Mouse (Mus musculus): Measurements from ENCODE around the gene Slc35f1. TPM values are rescaled to one million over a fixed set of nuclear protein-coding genes. Genes with fewer than 3 reads are reported as not detected.
A peak's percentile ranks its signal among the peaks of the same experiment; 100 is the strongest.

Slc35f1 gene
- total RNA-seq, 1 experiment from 2014 or later = not detected

DNA sequence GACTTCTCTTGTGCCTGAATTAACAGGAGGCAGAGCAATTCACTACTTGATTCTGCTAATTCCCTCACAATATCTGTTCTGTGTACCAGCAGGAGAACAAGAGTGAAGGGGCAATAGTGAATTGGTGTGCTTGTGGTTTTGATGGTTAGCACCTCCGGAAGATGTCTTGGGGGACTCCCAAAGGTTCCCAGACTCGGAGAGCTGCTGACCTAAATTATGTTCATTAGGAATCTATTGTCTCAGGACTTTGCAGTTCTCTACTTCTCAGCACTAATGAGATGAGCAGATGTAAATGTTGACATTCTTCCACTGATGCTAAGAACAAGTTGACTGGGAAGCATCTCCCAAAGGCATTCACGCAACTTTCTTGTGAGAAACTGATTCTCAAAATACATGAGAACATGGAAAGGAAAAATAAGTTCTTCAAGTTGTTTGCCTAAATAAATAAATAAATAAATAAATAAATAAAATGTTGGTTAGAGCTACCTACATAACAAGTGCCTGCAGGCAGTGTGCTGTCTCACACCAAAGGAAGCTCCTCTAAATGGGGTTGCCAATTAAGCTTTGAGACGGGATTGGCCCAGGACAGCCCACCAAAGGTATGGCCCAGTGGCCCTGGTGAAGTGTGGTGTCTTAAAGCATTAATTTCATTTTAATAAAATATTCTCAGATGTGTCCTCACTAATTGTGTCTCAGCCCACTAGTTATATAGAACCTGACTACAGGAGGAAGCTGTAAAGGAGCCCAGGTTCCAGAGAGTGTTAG, 67.3 kb downstream of the Slc35f1 start:
- ATAC-seq (replicated peaks in 1 of 2; ENCODE audit: insufficient read depth in 1 of 2, low FRiP score in 2 of 2, low TSS enrichment in 1 of 2, low read depth in 1 of 2, poor library complexity in 2 of 2, severe bottlenecking in 2 of 2) = no peak

DNA sequence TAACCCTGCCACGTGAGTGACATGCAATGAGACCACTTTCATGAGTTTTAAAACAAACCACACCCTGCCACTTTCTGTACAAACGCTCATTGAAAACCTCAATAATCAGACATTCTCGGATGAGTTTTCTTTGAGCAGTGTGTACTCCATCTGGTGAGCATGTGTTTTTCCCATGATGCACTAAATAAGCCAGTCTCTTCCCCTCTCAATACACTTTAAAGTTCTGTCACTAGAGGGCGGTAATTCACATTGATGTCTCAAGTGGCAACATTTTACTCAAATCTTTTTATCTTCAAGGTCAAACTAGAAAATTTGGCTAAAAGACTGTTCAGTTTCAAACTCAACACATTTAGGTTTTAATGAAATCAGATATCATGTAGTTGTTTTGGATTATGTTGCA, 68.3 kb downstream of the Slc35f1 start:
- peak; percentile 59 to 62; a peak in 2 of 4 replicates for ATAC-seq (replicated peaks in 1 of 2; ENCODE audit: insufficient read depth in 1 of 2, low FRiP score in 2 of 2, low TSS enrichment in 1 of 2, low read depth in 1 of 2, poor library complexity in 2 of 2, severe bottlenecking in 2 of 2)

- no peak for ATAC-seq (replicated peaks in 1 of 2; ENCODE audit: insufficient read depth in 1 of 2, low FRiP score in 2 of 2, low TSS enrichment in 1 of 2, low read depth in 1 of 2, poor library complexity in 2 of 2, severe bottlenecking in 2 of 2)
These were observed 70.2 kb downstream of the Slc35f1 start for GRCm38 (mm10) chr10:52760527-52760926.

- ATAC-seq (replicated peaks in 1 of 2; ENCODE audit: insufficient read depth in 1 of 2, low FRiP score in 2 of 2, low TSS enrichment in 1 of 2, low read depth in 1 of 2, poor library complexity in 2 of 2, severe bottlenecking in 2 of 2) = no peak
These were observed 89.7 kb downstream of the Slc35f1 start for GRCm38 (mm10) chr10:52779926-52780485.

GRCm38 (mm10) chr10:52787075-52787474, 96.7 kb downstream of the Slc35f1 start:
- no peak for ATAC-seq (replicated peaks in 1 of 2; ENCODE audit: insufficient read depth in 1 of 2, low FRiP score in 2 of 2, low TSS enrichment in 1 of 2, low read depth in 1 of 2, poor library complexity in 2 of 2, severe bottlenecking in 2 of 2)

GRCm38 (mm10) chr10:52791560-52791959, 101.2 kb downstream of the Slc35f1 start:
- ATAC-seq (replicated peaks in 1 of 2; ENCODE audit: insufficient read depth in 1 of 2, low FRiP score in 2 of 2, low TSS enrichment in 1 of 2, low read depth in 1 of 2, poor library complexity in 2 of 2, severe bottlenecking in 2 of 2) = no peak

DNA sequence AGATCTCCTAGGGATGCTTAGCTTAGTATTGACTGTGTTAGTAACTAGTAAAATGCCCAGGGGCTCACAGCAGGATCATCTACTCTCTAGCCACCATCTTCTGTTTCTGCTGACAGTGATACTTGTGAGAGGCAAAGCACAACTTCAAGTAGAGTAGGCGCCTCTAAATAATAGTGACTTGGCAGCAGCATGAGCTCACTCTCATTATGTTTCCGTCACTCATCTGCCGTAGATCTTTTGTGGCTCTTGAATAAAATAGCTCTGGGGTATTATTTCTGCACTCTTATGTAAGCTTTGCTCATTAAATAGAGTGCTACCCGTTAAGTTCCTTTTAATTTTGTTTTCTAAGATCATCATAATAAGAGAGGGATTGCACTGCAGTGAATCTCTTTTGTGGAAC, 107.1 kb downstream of the Slc35f1 start:
- no peak for ATAC-seq (replicated peaks in 1 of 2; ENCODE audit: insufficient read depth in 1 of 2, low FRiP score in 2 of 2, low TSS enrichment in 1 of 2, low read depth in 1 of 2, poor library complexity in 2 of 2, severe bottlenecking in 2 of 2)

GRCm38 (mm10) chr10:52807808-52808207, 117.5 kb downstream of the Slc35f1 start:
- ATAC-seq (replicated peaks in 1 of 2; ENCODE audit: insufficient read depth in 1 of 2, low FRiP score in 2 of 2, low TSS enrichment in 1 of 2, low read depth in 1 of 2, poor library complexity in 2 of 2, severe bottlenecking in 2 of 2) = no peak

GRCm38 (mm10) chr10:52812861-52813260, 122.5 kb downstream of the Slc35f1 start:
- no peak for ATAC-seq (replicated peaks in 1 of 2; ENCODE audit: insufficient read depth in 1 of 2, low FRiP score in 2 of 2, low TSS enrichment in 1 of 2, low read depth in 1 of 2, poor library complexity in 2 of 2, severe bottlenecking in 2 of 2)

DNA sequence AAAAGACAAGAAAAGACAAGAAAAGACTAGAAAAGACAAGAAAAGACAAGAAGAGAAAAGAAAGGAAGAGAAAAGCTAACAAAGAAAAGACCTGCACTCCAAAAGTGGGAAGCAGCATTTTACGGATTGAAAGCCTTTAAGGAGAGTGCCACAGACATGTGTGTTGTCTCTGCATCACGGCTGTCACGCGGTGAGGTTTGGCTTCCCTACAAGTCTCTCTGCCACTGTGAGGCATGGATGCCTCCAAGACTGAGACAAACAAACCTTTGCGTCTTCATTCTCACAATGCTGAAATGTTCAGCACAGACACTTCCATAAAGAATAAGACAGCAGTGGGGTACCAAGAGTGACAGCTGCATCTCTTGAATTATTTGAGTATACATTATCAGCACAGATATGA, 124.0 kb downstream of the Slc35f1 start:
- no peak for ATAC-seq (replicated peaks in 1 of 2; ENCODE audit: insufficient read depth in 1 of 2, low FRiP score in 2 of 2, low TSS enrichment in 1 of 2, low read depth in 1 of 2, poor library complexity in 2 of 2, severe bottlenecking in 2 of 2)

DNA sequence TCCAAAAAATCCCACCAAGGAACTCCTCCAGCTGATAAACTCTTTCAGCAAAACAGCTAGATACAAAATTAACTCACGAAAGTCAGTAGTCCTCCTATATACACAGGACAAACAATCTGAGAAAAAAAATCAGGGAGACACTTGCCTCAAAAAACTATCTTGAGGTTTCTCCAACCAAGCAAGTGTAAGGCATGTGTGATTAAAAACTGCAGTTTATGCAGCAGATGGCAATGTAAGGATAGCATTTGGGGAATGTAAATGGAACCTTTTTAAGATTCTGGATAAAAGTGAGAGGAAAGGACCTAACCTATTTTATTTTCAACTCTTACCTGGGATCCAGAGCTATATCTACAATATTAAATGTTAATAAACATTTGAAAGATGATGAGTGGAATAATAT, 129.3 kb downstream of the Slc35f1 start:
- no peak for ATAC-seq (replicated peaks in 1 of 2; ENCODE audit: insufficient read depth in 1 of 2, low FRiP score in 2 of 2, low TSS enrichment in 1 of 2, low read depth in 1 of 2, poor library complexity in 2 of 2, severe bottlenecking in 2 of 2)

DNA sequence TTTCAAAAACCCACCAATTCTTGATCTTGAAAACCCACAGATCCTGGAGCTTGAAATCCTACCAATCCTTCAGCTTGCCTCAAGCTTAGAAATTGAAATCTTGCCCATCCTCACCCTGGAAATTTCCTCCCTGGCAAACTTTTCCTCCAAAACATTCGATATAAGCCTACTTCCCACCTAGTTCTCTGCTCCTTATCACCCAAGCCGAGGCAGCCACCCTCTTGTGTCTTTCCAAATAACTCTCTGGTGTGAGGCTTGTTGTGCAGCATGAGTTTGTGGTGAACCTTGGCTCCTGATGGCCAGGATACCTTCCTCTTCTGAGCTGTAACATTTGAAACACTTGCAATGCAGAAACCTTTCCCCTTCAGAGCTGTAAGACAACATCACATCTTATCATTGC, 132.6 kb downstream of the Slc35f1 start:
- no peak for ATAC-seq (replicated peaks in 1 of 2; ENCODE audit: insufficient read depth in 1 of 2, low FRiP score in 2 of 2, low TSS enrichment in 1 of 2, low read depth in 1 of 2, poor library complexity in 2 of 2, severe bottlenecking in 2 of 2)

DNA sequence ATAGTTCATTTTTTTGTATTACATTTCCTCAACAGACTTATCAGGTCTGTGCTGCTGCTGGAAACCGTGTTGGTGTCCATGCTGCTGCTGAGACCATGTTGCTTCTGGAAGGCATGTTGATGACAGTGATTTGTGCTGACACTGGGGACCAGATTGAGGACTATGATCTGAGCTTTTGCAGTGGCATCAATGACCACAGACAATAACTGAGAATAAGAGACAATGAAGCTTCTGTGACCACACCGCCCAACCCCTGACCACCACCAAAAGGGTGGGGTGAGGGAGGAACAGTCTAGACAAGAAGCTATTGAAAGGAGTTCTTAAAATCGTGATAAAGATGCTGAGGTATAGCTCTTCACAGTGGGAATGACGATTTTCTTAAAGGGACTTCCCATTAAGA, 135.4 kb downstream of the Slc35f1 start:
- ATAC-seq (replicated peaks in 1 of 2; ENCODE audit: insufficient read depth in 1 of 2, low FRiP score in 2 of 2, low TSS enrichment in 1 of 2, low read depth in 1 of 2, poor library complexity in 2 of 2, severe bottlenecking in 2 of 2) = no peak

- no peak for ATAC-seq (replicated peaks in 1 of 2; ENCODE audit: insufficient read depth in 1 of 2, low FRiP score in 2 of 2, low TSS enrichment in 1 of 2, low read depth in 1 of 2, poor library complexity in 2 of 2, severe bottlenecking in 2 of 2)
These were observed 150.5 kb downstream of the Slc35f1 start for GRCm38 (mm10) chr10:52840819-52841218.

DNA sequence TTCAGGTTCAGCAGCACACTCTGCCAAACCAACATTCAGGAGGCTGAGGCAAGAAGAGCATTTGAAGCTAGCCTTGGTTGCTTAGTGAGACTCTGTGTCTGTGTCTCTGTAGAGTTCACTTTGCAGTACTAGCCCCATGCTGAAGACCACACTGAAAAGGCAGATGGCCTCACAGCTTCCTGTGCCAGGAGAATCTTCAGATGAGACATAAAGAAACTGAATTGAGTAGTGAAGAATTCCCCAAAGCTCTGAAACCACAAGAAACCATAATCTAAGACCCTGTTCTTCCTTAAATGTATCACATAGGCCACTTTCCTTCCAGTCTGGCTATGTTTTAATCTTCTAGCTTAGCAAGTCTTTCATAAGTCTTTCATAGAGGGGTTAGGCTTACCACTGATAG, 161.7 kb downstream of the Slc35f1 start:
- no peak for ATAC-seq (replicated peaks in 1 of 2; ENCODE audit: insufficient read depth in 1 of 2, low FRiP score in 2 of 2, low TSS enrichment in 1 of 2, low read depth in 1 of 2, poor library complexity in 2 of 2, severe bottlenecking in 2 of 2)

DNA sequence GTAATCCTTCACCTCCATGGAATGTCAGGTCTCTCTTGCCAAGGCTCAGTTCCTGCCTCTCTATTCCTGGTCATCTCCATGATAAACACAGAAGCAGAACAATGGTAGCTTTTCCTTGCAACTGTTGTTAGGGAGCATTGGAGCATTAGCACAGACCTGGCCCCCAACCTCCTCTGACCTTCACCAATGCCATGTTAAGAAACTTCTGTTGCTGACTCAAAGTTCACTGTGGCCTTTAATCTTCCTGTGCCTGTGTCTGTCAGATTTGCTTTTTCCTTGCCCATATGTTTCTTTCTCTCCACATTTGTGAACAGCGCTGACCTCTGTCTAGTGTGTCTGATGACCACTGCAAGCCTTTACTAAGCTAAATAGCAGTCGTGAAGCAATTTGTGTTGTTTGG, 170.5 kb downstream of the Slc35f1 start:
- no peak for ATAC-seq (replicated peaks in 1 of 2; ENCODE audit: insufficient read depth in 1 of 2, low FRiP score in 2 of 2, low TSS enrichment in 1 of 2, low read depth in 1 of 2, poor library complexity in 2 of 2, severe bottlenecking in 2 of 2)

GRCm38 (mm10) chr10:52864936-52865335, 174.6 kb downstream of the Slc35f1 start:
- ATAC-seq (replicated peaks in 1 of 2; ENCODE audit: insufficient read depth in 1 of 2, low FRiP score in 2 of 2, low TSS enrichment in 1 of 2, low read depth in 1 of 2, poor library complexity in 2 of 2, severe bottlenecking in 2 of 2) = no peak

DNA sequence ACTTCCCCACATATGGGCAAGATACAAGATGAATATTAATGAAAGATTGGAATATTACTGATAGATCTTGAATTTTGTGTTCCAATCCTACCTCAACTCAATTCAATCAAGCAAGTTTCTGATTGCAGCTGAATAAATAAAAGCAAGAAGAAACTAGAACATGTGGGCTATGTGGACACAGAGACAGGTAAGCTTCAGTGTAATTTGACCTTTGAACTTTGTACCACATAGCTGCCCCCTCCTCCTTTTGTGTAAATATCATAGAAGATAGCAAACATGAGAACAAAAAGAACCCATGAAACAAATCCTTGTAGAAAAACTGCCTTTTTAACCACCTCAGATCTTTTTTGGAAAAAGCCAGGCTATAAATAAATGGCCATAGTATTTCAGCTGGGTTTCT, 180.8 kb downstream of the Slc35f1 start:
- no peak for ATAC-seq (replicated peaks in 1 of 2; ENCODE audit: insufficient read depth in 1 of 2, low FRiP score in 2 of 2, low TSS enrichment in 1 of 2, low read depth in 1 of 2, poor library complexity in 2 of 2, severe bottlenecking in 2 of 2)

GRCm38 (mm10) chr10:52874133-52874532, 183.8 kb downstream of the Slc35f1 start:
- ATAC-seq (replicated peaks in 1 of 2; ENCODE audit: insufficient read depth in 1 of 2, low FRiP score in 2 of 2, low TSS enrichment in 1 of 2, low read depth in 1 of 2, poor library complexity in 2 of 2, severe bottlenecking in 2 of 2) = no peak

All from hematopoietic stem cell, adult 5-6 weeks (primary cell).